Mouse (Mus musculus): ENCODE measurements around the gene Efcab12. TPM values are rescaled to one million over a fixed set of nuclear protein-coding genes. Genes with fewer than 3 reads are reported as not detected.
"Not testable (repeated sequence)": the region's sequence is repeated elsewhere in the genome, so short reads cannot be mapped to it uniquely, and the experiment has no call there.

Efcab12 gene
- 1.7 and 2.3 TPM in 2 replicates for polyA plus RNA-seq (2016; fragmentation: Nextera tagmentation; extraction: Ambion mirVana)

- H3K27me3 ChIP-seq, result no peaks in the 10 kb centered on the region
- H3K9me3 ChIP-seq, result no peaks in the 10 kb centered on the region
- 1% methylated on average over 19 of the region's 19 CpGs for WGBS
- H3K9ac ChIP-seq, result peak within 1 kb of the TSS; percentile 30; the same call in 1 of the 2 replicates
- H3K4me3 ChIP-seq (replicated peaks), result peak within 1 kb of the TSS; percentile 36
- H3K27ac ChIP-seq, result peak within 1 kb of the TSS; percentile 76
- peak; percentile 93 for ATAC-seq (ENCODE audit: low FRiP score)
- H3K4me1 ChIP-seq, result peaks cover 14% of the 10 kb centered on the region
- H3K36me3 ChIP-seq (replicated peaks), result peaks cover 18% of the 10 kb centered on the region
- H3K4me2 ChIP-seq, result peak within 1 kb of the TSS; percentile 58
Observed at GRCm38 (mm10) chr6:115838161-115838597, at the start of gene Efcab12. Gene Efcab12 (minus strand): TSS chr6:115838412.

DNA sequence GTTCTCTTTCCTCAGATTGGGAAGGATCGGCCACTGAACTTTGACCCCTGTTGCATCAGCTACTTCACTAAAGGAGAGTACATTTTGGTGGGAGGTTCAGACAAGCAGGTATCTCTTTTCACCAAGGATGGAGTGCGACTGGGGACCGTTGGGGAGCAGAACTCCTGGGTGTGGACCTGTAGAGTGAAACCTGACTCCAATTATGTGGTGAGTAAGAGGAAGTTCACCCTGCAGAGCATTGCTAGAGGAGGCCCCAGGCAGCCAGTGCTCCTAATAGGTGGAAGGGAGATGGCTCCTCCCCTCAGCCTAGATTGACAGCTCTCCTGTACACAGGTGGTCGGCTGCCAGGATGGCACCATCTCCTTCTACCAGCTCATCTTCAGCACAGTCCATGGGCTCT is 48.7 kb upstream of the Efcab12 start:
- peaks cover 16% of the 10 kb centered on the region for H3K4me1 ChIP-seq
- H3K27me3 ChIP-seq, result no peaks in the 10 kb centered on the region
- WGBS, result 65% methylated on average over 4 of the region's 4 CpGs
- H3K4me2 ChIP-seq, result no peak overlapping the region
- H3K9me3 ChIP-seq, result 0 out of 2 replicates have a peak, but pooled peaks cover 4% of the 10 kb centered on the region
- no peak overlapping the region for H3K27ac ChIP-seq
- H3K4me3 ChIP-seq (replicated peaks), result no peak overlapping the region
- no peak for ATAC-seq (ENCODE audit: low FRiP score)
- H3K9ac ChIP-seq, result no peak overlapping the region
- H3K36me3 ChIP-seq (replicated peaks), result peaks cover 46% of the 10 kb centered on the region

DNA sequence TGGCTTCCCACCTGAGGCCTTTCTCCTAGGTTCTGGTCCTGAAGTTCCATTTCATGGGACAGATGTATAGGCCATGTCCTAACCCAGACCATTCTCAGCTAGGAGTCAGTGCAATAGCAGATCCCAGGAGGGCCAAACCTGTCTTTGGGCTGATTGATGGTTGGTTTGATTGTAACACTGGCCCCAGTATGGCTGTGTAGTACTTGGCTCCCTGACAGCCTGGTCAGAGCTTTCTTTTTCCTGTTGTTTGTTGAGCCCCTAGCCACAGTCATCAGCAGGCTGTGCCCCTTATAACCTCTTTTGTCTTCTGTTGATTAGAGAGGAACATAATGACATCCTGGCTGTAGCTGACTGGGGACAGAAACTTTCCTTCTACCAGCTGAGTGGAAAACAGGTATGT is 45.8 kb upstream of the Efcab12 start:
- Histone ChIP-seq H3K27ac (no peak overlapping the region), H3K4me1 (no peaks in the 10 kb centered on the region), H3K4me2 (no peak overlapping the region), H3K36me3 (replicated peaks) (peaks cover 39% of the 10 kb centered on the region), H3K27me3 (no peaks in the 10 kb centered on the region), H3K9ac (no peak overlapping the region), H3K4me3 (replicated peaks) (no peak overlapping the region), H3K9me3 (0 out of 2 replicates have a peak, but pooled peaks cover 4% of the 10 kb centered on the region)
- ATAC-seq (ENCODE audit: low FRiP score), result no peak

DNA sequence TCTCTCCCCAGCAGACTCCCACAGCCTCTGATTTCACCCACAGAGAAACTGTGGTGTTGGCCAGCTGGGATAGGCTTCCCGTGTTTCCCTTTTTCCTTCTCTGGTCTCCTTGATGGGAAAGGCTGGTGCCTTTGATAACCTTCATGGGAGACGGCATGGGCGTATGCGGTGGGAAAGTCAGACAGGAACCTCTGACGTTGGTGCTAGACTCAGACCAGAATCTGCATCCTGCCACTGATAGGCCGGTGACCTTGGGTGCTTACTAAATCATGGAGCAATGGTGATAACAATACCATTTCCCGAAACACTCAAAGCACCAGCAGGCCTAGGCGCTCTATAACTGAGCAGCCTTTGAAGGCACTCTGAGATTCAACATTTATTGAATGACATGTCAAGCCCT is 42.5 kb upstream of the Efcab12 start:
- H3K9ac ChIP-seq, result no peak overlapping the region
- H3K4me1 ChIP-seq, result no peaks in the 10 kb centered on the region
- no peak overlapping the region for H3K4me2 ChIP-seq
- no peaks in the 10 kb centered on the region for H3K9me3 ChIP-seq
- ATAC-seq (ENCODE audit: low FRiP score), result no peak
- no peak overlapping the region for H3K27ac ChIP-seq
- WGBS, result 96% methylated on average over 8 of the region's 8 CpGs
- H3K36me3 ChIP-seq (replicated peaks), result peaks cover 25% of the 10 kb centered on the region
- H3K27me3 ChIP-seq, result no peaks in the 10 kb centered on the region
- no peak overlapping the region for H3K4me3 ChIP-seq (replicated peaks)

DNA sequence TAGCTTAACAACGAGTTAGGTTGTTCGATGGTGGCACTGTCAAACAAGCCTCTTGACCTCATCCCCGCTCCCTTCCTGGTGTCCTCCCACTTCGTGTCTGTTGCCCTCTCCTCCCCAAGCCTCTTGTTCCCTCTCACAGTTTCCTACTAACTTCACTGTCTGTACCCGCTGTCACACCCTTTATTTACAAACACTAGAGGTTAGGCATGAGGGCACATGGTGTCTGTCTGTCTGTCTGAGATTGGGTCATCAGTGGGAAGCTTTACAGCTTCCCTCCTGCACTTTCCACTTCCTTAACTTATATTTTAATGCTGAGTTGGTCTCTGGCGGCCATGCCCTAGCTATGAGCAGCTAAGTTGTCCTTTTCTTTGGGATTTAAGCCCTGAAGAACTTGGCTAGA is 41.5 kb upstream of the Efcab12 start:
- H3K27ac ChIP-seq, result no peak overlapping the region
- no peak overlapping the region for H3K4me3 ChIP-seq (replicated peaks)
- peaks cover 27% of the 10 kb centered on the region for H3K36me3 ChIP-seq (replicated peaks)
- no peaks in the 10 kb centered on the region for H3K9me3 ChIP-seq
- H3K4me2 ChIP-seq, result no peak overlapping the region
- no peak for ATAC-seq (ENCODE audit: low FRiP score)
- 87% methylated on average over 6 of the region's 6 CpGs for WGBS
- no peak overlapping the region for H3K9ac ChIP-seq
- no peaks in the 10 kb centered on the region for H3K27me3 ChIP-seq
- H3K4me1 ChIP-seq, result no peaks in the 10 kb centered on the region

GRCm38 (mm10) chr6:115878694-115879093 is 40.5 kb upstream of the Efcab12 start:
- H3K27me3 ChIP-seq, result no peaks in the 10 kb centered on the region
- H3K9ac ChIP-seq, result no peak overlapping the region
- no peak for ATAC-seq (ENCODE audit: low FRiP score)
- 88% methylated on average over 6 of the region's 6 CpGs for WGBS
- no peak overlapping the region for H3K4me3 ChIP-seq (replicated peaks)
- H3K27ac ChIP-seq, result no peak overlapping the region
- no peaks in the 10 kb centered on the region for H3K9me3 ChIP-seq
- no peak overlapping the region for H3K4me2 ChIP-seq
- peaks cover 19% of the 10 kb centered on the region for H3K36me3 ChIP-seq (replicated peaks)
- H3K4me1 ChIP-seq, result no peaks in the 10 kb centered on the region

DNA sequence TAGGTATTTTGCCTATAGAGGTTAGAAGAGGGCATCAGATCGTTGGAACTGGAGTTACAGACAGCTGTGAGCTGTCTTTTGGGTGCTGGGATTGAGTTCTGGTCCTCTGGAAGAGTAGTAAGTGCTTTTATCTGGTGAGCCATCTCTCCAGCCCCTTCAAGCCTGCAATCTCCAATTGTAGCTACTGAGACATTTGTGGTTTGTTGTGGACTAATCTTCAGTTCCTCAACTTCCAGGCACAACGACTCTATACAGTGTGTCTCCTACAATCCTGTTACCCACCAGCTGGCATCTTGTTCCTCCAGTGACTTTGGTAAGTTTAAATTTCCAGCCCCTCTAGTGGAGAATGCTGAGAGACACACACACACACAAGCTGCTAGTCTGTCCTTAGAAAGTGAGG is 39.0 kb upstream of the Efcab12 start:
- ATAC-seq (ENCODE audit: low FRiP score), result no peak
- Histone ChIP-seq H3K9me3 (no peaks in the 10 kb centered on the region), H3K36me3 (replicated peaks) (peaks cover 18% of the 10 kb centered on the region), H3K27ac (no peak overlapping the region), H3K9ac (no peak overlapping the region), H3K4me1 (no peaks in the 10 kb centered on the region), H3K27me3 (no peaks in the 10 kb centered on the region), H3K4me2 (no peak overlapping the region), H3K4me3 (replicated peaks) (no peak overlapping the region)
- 95% methylated on average over 2 of the region's 2 CpGs for WGBS

DNA sequence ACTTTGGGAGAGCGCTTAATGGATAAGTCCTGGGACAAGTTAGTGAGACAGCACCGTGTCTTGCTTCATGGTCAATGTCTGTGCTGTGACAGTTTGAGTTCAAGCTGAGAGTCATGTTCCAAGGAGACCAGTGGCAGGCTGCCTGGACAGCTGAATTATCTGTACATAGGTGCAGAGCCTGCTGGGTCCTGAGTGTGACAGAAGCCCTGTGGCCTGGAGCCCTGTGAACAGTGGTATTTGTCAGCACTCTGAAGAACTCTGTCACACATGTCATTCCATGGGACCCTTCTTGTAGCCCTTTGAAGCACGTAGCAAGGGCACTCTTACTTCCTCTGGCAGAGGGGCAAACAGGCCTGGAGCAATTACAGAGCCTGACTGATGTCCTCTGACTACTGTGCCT is 33.1 kb upstream of the Efcab12 start:
- not testable (repeated sequence) for H3K4me1 ChIP-seq; H3K27me3 ChIP-seq; ATAC-seq (ENCODE audit: low FRiP score); H3K27ac ChIP-seq; H3K4me3 ChIP-seq (replicated peaks); H3K9me3 ChIP-seq; H3K36me3 ChIP-seq (replicated peaks); H3K4me2 ChIP-seq; H3K9ac ChIP-seq
- no CpG with 5 or more reads among the region's 3 CpGs for WGBS

DNA sequence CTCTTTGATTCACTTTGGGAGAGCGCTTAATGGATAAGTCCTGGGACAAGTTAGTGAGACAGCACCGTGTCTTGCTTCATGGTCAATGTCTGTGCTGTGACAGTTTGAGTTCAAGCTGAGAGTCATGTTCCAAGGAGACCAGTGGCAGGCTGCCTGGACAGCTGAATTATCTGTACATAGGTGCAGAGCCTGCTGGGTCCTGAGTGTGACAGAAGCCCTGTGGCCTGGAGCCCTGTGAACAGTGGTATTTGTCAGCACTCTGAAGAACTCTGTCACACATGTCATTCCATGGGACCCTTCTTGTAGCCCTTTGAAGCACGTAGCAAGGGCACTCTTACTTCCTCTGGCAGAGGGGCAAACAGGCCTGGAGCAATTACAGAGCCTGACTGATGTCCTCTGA is 28.9 kb upstream of the Efcab12 start:
- not testable (repeated sequence) for H3K9ac ChIP-seq; H3K4me3 ChIP-seq (replicated peaks); H3K27ac ChIP-seq; ATAC-seq (ENCODE audit: low FRiP score); H3K27me3 ChIP-seq; H3K4me1 ChIP-seq; H3K4me2 ChIP-seq; H3K9me3 ChIP-seq
- peaks cover 13% of the 10 kb centered on the region; the same call in 1 of the 2 replicates for H3K36me3 ChIP-seq (replicated peaks)
- whole genome bisulfite sequencing, result no CpG with 5 or more reads among the region's 3 CpGs

GRCm38 (mm10) chr6:115865246-115865645 is 27.0 kb upstream of the Efcab12 start:
- Histone ChIP-seq H3K4me3 (replicated peaks) (no peak overlapping the region), H3K4me2 (no peak overlapping the region), H3K27me3 (no peaks in the 10 kb centered on the region), H3K36me3 (replicated peaks) (peaks cover 13% of the 10 kb centered on the region; the same call in 1 of the 2 replicates), H3K9ac (no peak overlapping the region), H3K4me1 (no peaks in the 10 kb centered on the region), H3K9me3 (no peaks in the 10 kb centered on the region), H3K27ac (no peak overlapping the region)
- WGBS, result 95% methylated on average over 4 of the region's 4 CpGs
- ATAC-seq (ENCODE audit: low FRiP score), result no peak

- 77% methylated on average over 7 of the region's 7 CpGs for WGBS
- H3K4me2 ChIP-seq, result no peak overlapping the region
- no peaks in the 10 kb centered on the region for H3K4me1 ChIP-seq
- H3K27me3 ChIP-seq, result no peaks in the 10 kb centered on the region
- peaks cover 13% of the 10 kb centered on the region; the same call in 1 of the 2 replicates for H3K36me3 ChIP-seq (replicated peaks)
- no peak overlapping the region for H3K27ac ChIP-seq
- H3K4me3 ChIP-seq (replicated peaks), result no peak overlapping the region
- H3K9ac ChIP-seq, result no peak overlapping the region
- H3K9me3 ChIP-seq, result no peaks in the 10 kb centered on the region
- no peak for ATAC-seq (ENCODE audit: low FRiP score)
Observed at GRCm38 (mm10) chr6:115863340-115863841, 25.2 kb upstream of the Efcab12 start.

- peaks cover 13% of the 10 kb centered on the region; the same call in 1 of the 2 replicates for H3K36me3 ChIP-seq (replicated peaks)
- ATAC-seq (ENCODE audit: low FRiP score), result no peak
- H3K9ac ChIP-seq, result no peak overlapping the region
- no peaks in the 10 kb centered on the region for H3K27me3 ChIP-seq
- H3K4me1 ChIP-seq, result peaks cover 8% of the 10 kb centered on the region; the same call in 1 of the 2 replicates
- H3K4me2 ChIP-seq, result no peak overlapping the region
- no peak overlapping the region for H3K4me3 ChIP-seq (replicated peaks)
- H3K27ac ChIP-seq, result no peak overlapping the region
- 83% methylated on average over 7 of the region's 7 CpGs for WGBS
- H3K9me3 ChIP-seq, result no peaks in the 10 kb centered on the region
Observed at GRCm38 (mm10) chr6:115860027-115860556, 21.9 kb upstream of the Efcab12 start.

DNA sequence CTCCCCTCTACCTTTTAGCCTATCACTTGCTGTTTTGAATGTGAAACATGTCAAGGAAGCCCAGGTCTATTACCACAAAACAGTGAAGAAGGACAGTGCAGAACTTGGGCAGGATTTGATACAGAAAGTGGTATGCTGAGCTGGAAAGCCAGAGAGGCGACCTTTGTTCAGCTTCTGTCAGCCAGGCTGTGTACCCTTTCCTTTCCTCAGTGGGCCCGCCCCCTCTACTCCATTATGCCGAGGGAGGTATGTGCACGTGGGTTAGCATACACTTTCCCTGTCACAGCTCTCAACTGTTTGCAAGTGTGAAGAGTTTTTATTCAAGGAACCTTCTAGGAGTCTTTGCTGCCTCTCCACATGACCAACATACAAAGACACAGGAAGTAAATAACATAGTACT is 21.0 kb upstream of the Efcab12 start:
- Histone ChIP-seq H3K36me3 (replicated peaks) (peaks cover 11% of the 10 kb centered on the region; the same call in 1 of the 2 replicates), H3K4me3 (replicated peaks) (no peak overlapping the region), H3K4me1 (peaks cover 8% of the 10 kb centered on the region; the same call in 1 of the 2 replicates), H3K27me3 (no peaks in the 10 kb centered on the region), H3K27ac (no peak overlapping the region), H3K4me2 (no peak overlapping the region), H3K9ac (no peak overlapping the region), H3K9me3 (no peaks in the 10 kb centered on the region)
- ATAC-seq (ENCODE audit: low FRiP score), result no peak
- WGBS, result 59% methylated on average over 4 of the region's 4 CpGs

Measured in forebrain, embryonic 12.5 days (tissue).